Mouse (Mus musculus) ovary, postnatal 10 days (tissue): ENCODE measurements around the gene Cnot10.

Experiments
- DNase-seq: peaks from one replicate; pipeline ENCODE4 v3.0.0; 2022; ENCODE audit warnings: low spot score

Gene Cnot10

GRCm38 (mm10) chr9:114544754-114545393 is 95.1 kb downstream of the Cnot10 start:
- no peak for DNase-seq

GRCm38 (mm10) chr9:114543882-114544753 is 95.9 kb downstream of the Cnot10 start:
- no peak for DNase-seq

- no peak for DNase-seq
These were observed 98.7 kb downstream of the Cnot10 start for GRCm38 (mm10) chr9:114541279-114541741.

GRCm38 (mm10) chr9:114538996-114539563 is 100.9 kb downstream of the Cnot10 start:
- no peak for DNase-seq

GRCm38 (mm10) chr9:114536628-114537027 is 103.4 kb downstream of the Cnot10 start:
- no peak for DNase-seq
